Mouse (Mus musculus) ES-E14 (cell line): ENCODE measurements around the gene Bicdl1.

Source experiments
- CHD2 ChIP-seq: IDR thresholded peaks from 2 replicates; pipeline ENCODE4 v1.6.1; 2014; ENCODE audit warnings: mild to moderate bottlenecking, low read depth, low read length, inconsistent platforms
- HCFC1 ChIP-seq: IDR thresholded peaks from 2 replicates; pipeline ENCODE4 v1.6.1; 2012; ENCODE audit warnings: low read length, inconsistent platforms, borderline replicate concordance; ENCODE audit not compliant: insufficient read depth
- ZC3H11A ChIP-seq: IDR thresholded peaks from 2 replicates; pipeline ENCODE4 v1.6.1; 2012; ENCODE audit warnings: low read depth, mild to moderate bottlenecking, inconsistent platforms, low read length, borderline replicate concordance

GRCm38 (mm10) chr5:115710171-115710570, 21.2 kb downstream of the Bicdl1 start:
- TF ChIP-seq CHD2 (no peak), ZC3H11A (no peak), HCFC1 (no peak)
